Mouse (Mus musculus): Measurements from ENCODE around the gene Vhl.
A peak's percentile ranks its signal among the peaks of the same experiment; 100 is the strongest.
"Not testable (repeated sequence)": the region's sequence is repeated elsewhere in the genome, so short reads cannot be mapped to it uniquely, and the experiment has no call there.

The Vhl gene

GRCm38 (mm10) chr6:113661353-113662241 lies 37.8 kb downstream of the Vhl start:
- DNase-seq (ENCODE audit: low spot score) = peak; percentile 72

GRCm38 (mm10) chr6:113662964-113663700 lies 39.4 kb downstream of the Vhl start:
- DNase-seq (ENCODE audit: low spot score) = no peak

GRCm38 (mm10) chr6:113664305-113664704 lies 40.5 kb downstream of the Vhl start:
- DNase-seq (ENCODE audit: low spot score) = no peak

DNA sequence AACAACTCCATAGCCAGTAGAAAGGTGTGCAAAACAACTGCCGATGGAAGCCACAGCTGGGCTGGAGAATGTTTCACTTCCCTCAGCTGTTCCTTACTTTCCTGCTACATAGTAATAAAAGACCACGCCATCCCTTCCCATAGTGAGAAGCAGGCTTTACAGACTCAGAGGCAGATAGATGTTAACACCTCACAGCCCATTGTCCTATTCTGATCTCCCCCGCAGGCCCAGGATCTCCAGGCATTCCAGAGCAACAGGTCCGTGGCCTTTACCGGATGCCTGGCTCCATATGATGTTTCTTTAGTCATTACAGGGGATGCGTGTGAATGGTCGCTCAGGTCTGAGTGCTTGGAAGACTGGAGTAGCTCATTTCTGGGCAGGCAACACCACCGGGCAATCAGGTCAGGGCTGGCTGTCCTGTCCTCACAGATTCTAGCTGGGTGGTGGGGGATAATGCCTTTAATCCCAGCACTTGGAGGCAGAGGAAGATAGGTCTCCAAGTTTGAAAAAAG lies 43.9 kb downstream of the Vhl start:
- DNase-seq (ENCODE audit: low spot score) = no peak

- peak; percentile 72 for DNase-seq (ENCODE audit: low spot score)
Measured at GRCm38 (mm10) chr6:113668287-113669154, 44.8 kb downstream of the Vhl start.

- DNase-seq (ENCODE audit: low spot score) = no peak
Measured at GRCm38 (mm10) chr6:113669821-113670220, 46.1 kb downstream of the Vhl start.

GRCm38 (mm10) chr6:113672029-113672428 lies 48.3 kb downstream of the Vhl start:
- not testable (repeated sequence) for DNase-seq (ENCODE audit: low spot score)

- no peak for DNase-seq (ENCODE audit: low spot score)
Measured at GRCm38 (mm10) chr6:113672989-113673388, 49.2 kb downstream of the Vhl start.

GRCm38 (mm10) chr6:113675234-113675633 lies 51.5 kb downstream of the Vhl start:
- DNase-seq (ENCODE audit: low spot score) = no peak

DNA sequence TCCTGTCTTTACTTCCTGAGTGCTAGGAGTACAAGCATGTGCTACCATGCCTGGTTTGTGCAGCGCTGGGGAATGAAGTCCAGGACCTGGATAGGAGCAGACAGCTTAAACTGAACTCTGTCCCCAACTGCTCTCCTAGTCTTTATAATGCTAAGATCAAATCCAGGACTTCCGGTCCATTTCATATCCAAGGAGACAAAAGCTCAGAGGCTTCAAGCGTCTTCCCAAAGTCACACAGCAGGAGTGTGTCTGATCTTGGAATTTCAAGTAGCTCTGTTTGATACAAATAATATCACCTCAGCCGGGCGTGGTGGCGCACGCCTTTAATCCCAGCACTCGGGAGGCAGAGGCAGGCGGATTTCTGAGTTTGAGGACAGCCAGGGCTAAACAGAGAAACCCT lies 52.2 kb downstream of the Vhl start:
- no peak for DNase-seq (ENCODE audit: low spot score)

DNA sequence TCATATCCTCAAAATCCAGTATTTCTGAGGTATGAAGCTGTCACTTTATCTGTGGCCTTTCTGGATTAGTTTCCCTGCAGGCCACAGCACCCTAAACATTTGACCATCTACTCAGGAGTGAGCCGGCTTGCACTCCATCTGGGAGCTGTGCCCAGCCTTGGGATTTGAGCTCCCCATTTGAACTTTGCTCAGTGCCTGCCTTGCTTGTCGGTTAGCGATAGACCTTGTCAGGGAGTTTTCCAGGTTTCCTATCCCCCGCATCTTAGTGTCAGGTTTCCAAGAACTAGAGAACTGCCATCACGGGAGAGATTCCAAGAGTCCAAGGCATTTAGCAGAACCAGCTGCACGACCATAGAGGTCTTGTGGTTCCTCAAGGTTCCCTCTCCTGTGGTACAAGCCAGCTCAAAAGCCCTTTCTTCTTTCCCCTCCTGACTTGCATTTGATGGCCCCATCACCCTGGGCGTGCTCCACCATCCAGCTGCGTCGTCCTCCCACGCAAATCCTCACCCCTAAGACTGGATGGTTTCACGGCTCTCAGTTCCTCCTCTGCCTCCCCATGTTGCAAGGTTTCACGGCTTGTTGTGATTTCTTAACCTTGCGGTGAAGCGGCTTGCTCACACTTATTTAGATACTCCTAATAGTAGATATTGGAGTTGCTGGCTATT lies 53.4 kb downstream of the Vhl start:
- DNase-seq (ENCODE audit: low spot score) = no peak

DNA sequence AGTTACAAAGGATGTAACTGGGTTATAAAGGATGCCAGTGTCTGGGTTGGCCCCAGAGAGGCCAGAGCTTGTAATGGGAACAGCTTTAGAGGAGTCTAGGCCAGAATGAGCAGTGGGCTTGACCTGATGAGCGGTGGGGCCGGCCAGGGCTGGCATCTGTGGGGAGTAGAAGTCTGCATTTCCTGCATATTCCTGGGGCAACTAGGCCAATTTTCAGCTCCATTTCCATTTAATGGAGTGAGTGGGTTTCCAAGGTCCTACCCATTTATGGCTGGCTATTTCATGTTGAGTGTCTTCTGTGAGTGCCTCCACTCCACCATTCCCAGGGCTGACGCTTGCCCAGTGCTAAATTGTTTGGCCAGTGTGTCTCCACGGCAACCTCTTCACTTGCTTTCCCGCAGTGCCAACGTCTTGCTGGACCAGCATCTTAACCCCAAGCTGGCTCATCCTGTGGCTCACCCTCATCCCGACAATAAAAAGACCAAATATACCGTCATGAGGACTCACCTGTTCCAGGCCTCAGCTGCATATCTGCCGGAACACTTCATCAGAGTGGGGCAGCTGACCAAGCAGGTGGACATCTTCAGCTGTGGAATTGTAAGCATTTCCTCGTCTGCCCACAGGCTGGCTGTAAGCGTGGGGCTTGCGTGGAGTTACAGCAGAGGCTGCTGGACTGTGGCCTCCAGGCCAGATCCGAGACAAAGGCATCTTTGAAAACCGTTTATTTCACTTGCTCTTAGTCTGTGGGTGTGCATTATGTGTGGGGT lies 54.7 kb downstream of the Vhl start:
- no peak for DNase-seq (ENCODE audit: low spot score)

GRCm38 (mm10) chr6:113679993-113680566 lies 56.3 kb downstream of the Vhl start:
- no peak for DNase-seq (ENCODE audit: low spot score)

Measured in testis, postnatal 10 days (tissue).